Comparison of ENCODE assay signal across 28 mouse cellular contexts in the genomic region with DNA sequence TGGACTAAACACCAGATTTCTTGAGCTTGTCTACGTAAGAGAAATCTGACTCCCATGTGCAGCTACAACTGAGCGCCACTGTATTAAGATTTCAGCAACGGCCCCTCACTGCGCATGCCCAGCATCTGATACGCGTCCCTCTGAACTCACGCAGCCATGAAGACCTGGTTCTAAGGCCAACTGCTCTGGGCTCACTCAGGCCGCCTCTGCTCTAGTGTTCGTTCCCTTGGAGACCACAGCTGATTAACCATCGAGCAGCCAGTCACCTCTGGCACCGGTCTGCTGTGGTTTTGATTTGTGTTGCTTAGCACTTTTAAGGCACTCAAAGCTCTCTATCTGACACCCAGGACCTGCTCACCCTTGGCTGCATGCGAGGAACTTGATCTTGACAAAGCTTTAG. TPM values are rescaled to one million over a fixed set of nuclear protein-coding genes. Genes with fewer than 3 reads are reported as not detected.
DNase-seq lines count a peak whose midpoint lies in the region; ATAC-seq lines count a peak whose summit lies in the region.
"Had no signal": no experiment of that assay in that cellular context is flagged by ENCODE, and none has a peak within 500 bp of the region (broad histone marks: within the 10 kb centered on the region; RNA-seq: fewer than 3 reads in every experiment).

No protein-coding gene starts in this region.

- no peak overlapping the region for H3K4me3 ChIP-seq in heart, embryonic 10.5 days
- H3K4me3 ChIP-seq in kidney, embryonic 16.5 days (ENCODE audit: low read length), result no peak overlapping the region
- H3K4me3 ChIP-seq in hindbrain, embryonic 16.5 days (ENCODE audit: low read length), result no peak overlapping the region
- H3K4me3 ChIP-seq: forebrain, embryonic 13.5 days; gastrocnemius, adult 2 months; heart, embryonic 12.5 days; limb, embryonic 10.5 days had no signal

- peaks cover 55% of the 10 kb centered on the region for H3K36me3 ChIP-seq in heart, embryonic 10.5 days
- H3K36me3 ChIP-seq in kidney, embryonic 16.5 days (ENCODE audit: insufficient read depth, low read length), result peaks cover 44% of the 10 kb centered on the region
- peaks cover 44% of the 10 kb centered on the region for H3K36me3 ChIP-seq in hindbrain, embryonic 16.5 days (ENCODE audit: control insufficient read depth, insufficient read depth, low read length)

- H3K9ac ChIP-seq in kidney, embryonic 16.5 days (replicated peaks; ENCODE audit: low read length), result no peak overlapping the region
- no peak overlapping the region for H3K9ac ChIP-seq in hindbrain, embryonic 16.5 days (ENCODE audit: low read depth, low read length)
- H3K9ac ChIP-seq: forebrain, embryonic 13.5 days; heart, embryonic 12.5 days; liver, postnatal 0 days had no signal

- no peaks in the 10 kb centered on the region for H3K27me3 ChIP-seq in heart, embryonic 10.5 days (ENCODE audit: insufficient read depth, poor library complexity, severe bottlenecking)
- no peaks in the 10 kb centered on the region for H3K27me3 ChIP-seq in kidney, embryonic 16.5 days (ENCODE audit: insufficient read depth, low read length)
- no peaks in the 10 kb centered on the region for H3K27me3 ChIP-seq in hindbrain, embryonic 16.5 days (replicated peaks; ENCODE audit: control insufficient read depth, insufficient read depth, low read length)
- H3K27me3 ChIP-seq: forebrain, embryonic 13.5 days; heart, embryonic 12.5 days had no signal

- H3K9me3 ChIP-seq in heart, embryonic 10.5 days, result no peaks in the 10 kb centered on the region
- no peaks in the 10 kb centered on the region for H3K9me3 ChIP-seq in kidney, embryonic 16.5 days (ENCODE audit: low read length)
- no peaks in the 10 kb centered on the region for H3K9me3 ChIP-seq in hindbrain, embryonic 16.5 days (ENCODE audit: control insufficient read depth, low read length)
- H3K9me3 ChIP-seq: forebrain, embryonic 13.5 days; heart, embryonic 12.5 days; limb, embryonic 10.5 days had no signal

- peaks cover 9% of the 10 kb centered on the region; the same call in 1 of the 2 replicates for H3K4me1 ChIP-seq in heart, embryonic 10.5 days
- no peaks in the 10 kb centered on the region for H3K4me1 ChIP-seq in kidney, embryonic 16.5 days (ENCODE audit: insufficient read depth, low read length)
- no peaks in the 10 kb centered on the region for H3K4me1 ChIP-seq in hindbrain, embryonic 16.5 days (ENCODE audit: control insufficient read depth, insufficient read depth, low read depth, low read length)
- H3K4me1 ChIP-seq: forebrain, embryonic 13.5 days had no signal

- DNase-seq in heart, embryonic 10.5 days (ENCODE audit: low spot score), result peak; percentile 68
- DNase-seq in heart, postnatal 4 days, result no peak
- DNase-seq in kidney, adult 18-20 months, result peak; percentile 56
- DNase-seq in kidney, postnatal 4 days, result peak; percentile 74 to 83
- no peak for DNase-seq in cerebellum, postnatal 36 days
- DNase-seq: adrenal gland, postnatal 10 days; cerebellum, adult 2 months; cerebellum, postnatal 25 days; embryo, embryonic 11 days; gastrocnemius, adult 2 months; heart, postnatal 10 days; liver, postnatal 0 days; right cerebral cortex, postnatal 14 days; spleen, adult 18-20 months; thymus, postnatal 25 days had no signal

- 74% methylated on average over 12 of the region's 12 CpGs for WGBS in heart, embryonic 10.5 days
- 51% methylated on average over 12 of the region's 12 CpGs for WGBS in kidney, embryonic 16.5 days
- WGBS in hindbrain, embryonic 16.5 days, result 86% methylated on average over 12 of the region's 12 CpGs

- ATAC-seq in kidney, embryonic 16.5 days (ENCODE audit: low FRiP score, low TSS enrichment), result peak; percentile 91
- ATAC-seq in hindbrain, embryonic 16.5 days, result no peak
- ATAC-seq: forebrain, embryonic 13.5 days; liver, postnatal 0 days; lung, postnatal 0 days had no signal

- H3K4me2 ChIP-seq in kidney, embryonic 16.5 days (replicated peaks; ENCODE audit: low read depth, low read length), result peak overlapping the region; percentile 3; the same call in 1 of the 2 replicates
- H3K4me2 ChIP-seq in hindbrain, embryonic 16.5 days (ENCODE audit: low read length), result no peak overlapping the region
- H3K4me2 ChIP-seq: forebrain, embryonic 13.5 days; heart, embryonic 12.5 days; liver, embryonic 11.5 days; midbrain, embryonic 11.5 days had no signal

- H3K27ac ChIP-seq in heart, embryonic 10.5 days, result no peak overlapping the region
- H3K27ac ChIP-seq in kidney, embryonic 16.5 days (ENCODE audit: low read length), result peak overlapping the region; percentile 83
- no peak overlapping the region for H3K27ac ChIP-seq in hindbrain, embryonic 16.5 days (ENCODE audit: low read depth, low read length)
- H3K27ac ChIP-seq: forebrain, embryonic 13.5 days; gastrocnemius, adult 2 months; limb, embryonic 10.5 days had no signal

RNA-seq across cellular contexts. Expression of gene Pcyox1, which starts 9.6 kb away (rescaled TPM):
- 55.4 and 57.8 TPM in 2 replicates for polyA plus RNA-seq in heart, embryonic 10.5 days (2016; fragmentation: Nextera tagmentation; extraction: Ambion mirVana)
- total RNA-seq in heart, postnatal 4 days (2021), result 10 to 100 TPM; 52.5 TPM
- polyA plus RNA-seq in kidney, embryonic 16.5 days (2015; fragmentation: Nextera tagmentation; extraction: Ambion mirVana), result 113 and 119 TPM in 2 replicates
- polyA plus RNA-seq in hindbrain, embryonic 16.5 days (2015; fragmentation: Nextera tagmentation; extraction: Ambion mirVana), result 88.4 and 92.7 TPM in 2 replicates

RNA-seq across cellular contexts. Expression of gene Snrpg, which starts 16.2 kb away (rescaled TPM):
- 410 and 487 TPM in 2 replicates for polyA plus RNA-seq in heart, embryonic 10.5 days (2016; fragmentation: Nextera tagmentation; extraction: Ambion mirVana)
- total RNA-seq in heart, postnatal 4 days (2021), result 100 to 1,000 TPM; 108 to 113 TPM
- polyA plus RNA-seq in kidney, embryonic 16.5 days (2015; fragmentation: Nextera tagmentation; extraction: Ambion mirVana), result 575 and 578 TPM in 2 replicates
- polyA plus RNA-seq in hindbrain, embryonic 16.5 days (2015; fragmentation: Nextera tagmentation; extraction: Ambion mirVana), result 234 and 259 TPM in 2 replicates

RNA-seq across cellular contexts. Expression of gene Tia1, which starts 16.7 kb away (rescaled TPM):
- polyA plus RNA-seq in heart, embryonic 10.5 days (2016; fragmentation: Nextera tagmentation; extraction: Ambion mirVana), result 144 and 177 TPM in 2 replicates
- total RNA-seq in heart, postnatal 4 days (2021), result 10 to 100 TPM; 60.2 to 62.3 TPM
- polyA plus RNA-seq in kidney, embryonic 16.5 days (2015; fragmentation: Nextera tagmentation; extraction: Ambion mirVana), result 187 and 221 TPM in 2 replicates
- polyA plus RNA-seq in hindbrain, embryonic 16.5 days (2015; fragmentation: Nextera tagmentation; extraction: Ambion mirVana), result 232 and 270 TPM in 2 replicates

RNA-seq across cellular contexts. Expression of gene Fam136a, which starts 21.9 kb away (rescaled TPM):
- polyA plus RNA-seq in heart, embryonic 10.5 days (2016; fragmentation: Nextera tagmentation; extraction: Ambion mirVana), result 148 and 182 TPM in 2 replicates
- total RNA-seq in heart, postnatal 4 days (2021), result 10 to 100 TPM; 26.8 to 28.7 TPM
- 145 and 146 TPM in 2 replicates for polyA plus RNA-seq in kidney, embryonic 16.5 days (2015; fragmentation: Nextera tagmentation; extraction: Ambion mirVana)
- 112 and 114 TPM in 2 replicates for polyA plus RNA-seq in hindbrain, embryonic 16.5 days (2015; fragmentation: Nextera tagmentation; extraction: Ambion mirVana)

RNA-seq across cellular contexts. Expression of gene Gm44790, which starts 39.1 kb away (rescaled TPM):
- polyA plus RNA-seq in heart, embryonic 10.5 days (2016; fragmentation: Nextera tagmentation; extraction: Ambion mirVana), result 1.1 TPM in 1 of 2 replicates, not detected in the other
- total RNA-seq in heart, postnatal 4 days (2021), result not detected
- polyA plus RNA-seq in kidney, embryonic 16.5 days (2015; fragmentation: Nextera tagmentation; extraction: Ambion mirVana), result 0.80 TPM in 1 of 2 replicates, not detected in the other
- not detected in 2 replicates for polyA plus RNA-seq in hindbrain, embryonic 16.5 days (2015; fragmentation: Nextera tagmentation; extraction: Ambion mirVana)
- total RNA-seq: gastrocnemius, postnatal 4 days; layer of hippocampus, postnatal 10 days had no signal
- polyA plus RNA-seq: embryonic facial prominence, embryonic 14.5 days; heart, embryonic 12.5 days; hindbrain, embryonic 11.5 days; limb, embryonic 10.5 days; liver, embryonic 11.5 days; liver, postnatal 0 days; lung, postnatal 0 days; midbrain, embryonic 11.5 days; neural tube, embryonic 11.5 days had no signal

Comparison
In these comparisons a context has a peak if more than half of its experiments do, and no peak if none do; other contexts are left out.
1. DNase-seq: peak in heart, embryonic 10.5 days (single experiment), kidney, adult 18-20 months (single experiment) and kidney, postnatal 4 days (2 of 2); none in heart, postnatal 4 days (single experiment) and cerebellum, postnatal 36 days (0 of 2).